ENCODE assay signal across 10 mouse cellular contexts in the genomic region with DNA sequence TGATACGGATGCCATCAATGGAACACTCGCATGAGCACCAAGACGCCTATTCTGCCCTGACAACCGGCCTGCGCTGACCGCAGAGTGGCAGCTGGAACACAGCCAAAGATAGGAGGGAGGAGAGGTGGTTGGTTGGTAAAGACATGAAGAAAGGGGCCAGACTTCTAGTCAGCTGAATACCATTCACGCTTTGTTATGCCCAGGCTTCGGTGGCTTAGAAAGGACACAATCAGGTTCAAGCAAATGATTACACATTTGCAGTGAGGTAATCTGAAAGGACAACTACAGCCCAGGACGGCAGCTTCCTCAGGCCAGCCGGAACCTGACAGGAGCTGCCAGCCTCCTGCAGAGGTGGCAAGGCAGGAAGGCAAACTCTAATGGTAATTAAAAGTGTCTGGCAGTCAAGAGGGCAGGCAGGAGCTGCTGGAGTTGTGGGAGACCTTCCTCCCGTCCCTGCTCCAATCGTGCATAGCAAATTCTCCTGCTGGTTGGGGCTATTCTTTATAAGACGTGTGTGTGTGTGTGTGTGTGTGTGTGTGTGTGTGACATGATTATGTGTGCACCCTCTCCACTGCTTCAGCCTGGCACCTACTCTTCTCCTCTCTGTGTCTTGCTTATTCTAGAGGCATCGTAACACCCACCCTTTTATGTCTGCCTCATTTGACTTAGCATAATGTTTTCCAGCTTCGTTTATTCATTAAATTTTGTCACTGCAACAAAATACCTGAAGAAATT.
DNase-seq lines count a peak whose midpoint lies in the region; ATAC-seq and TF ChIP-seq lines count a peak whose summit lies in the region.
"Had no signal": no experiment of that assay in that cellular context is flagged by ENCODE, and none has a peak within 500 bp of the region (broad histone marks: within the 10 kb centered on the region; RNA-seq: fewer than 3 reads in every experiment).

No protein-coding gene starts in this region.

- no peaks in the 10 kb centered on the region for H3K36me3 ChIP-seq in hindbrain, embryonic 16.5 days (ENCODE audit: control insufficient read depth, insufficient read depth, low read length)

- H3K9me3 ChIP-seq in hindbrain, embryonic 16.5 days (ENCODE audit: control insufficient read depth, low read length) = no peaks in the 10 kb centered on the region

- peak overlapping the region; percentile 31 for H3K4me2 ChIP-seq in hindbrain, embryonic 16.5 days (ENCODE audit: low read length)

- H3K27me3 ChIP-seq in cerebellum, adult 2 months (ENCODE audit: control insufficient read depth, insufficient read depth, low read length) = no peaks in the 10 kb centered on the region
- no peaks in the 10 kb centered on the region for H3K27me3 ChIP-seq in hindbrain, embryonic 16.5 days (replicated peaks; ENCODE audit: control insufficient read depth, insufficient read depth, low read length)

- 0 out of 2 replicates have a peak, but pooled peaks cover 4% of the 10 kb centered on the region for H3K4me1 ChIP-seq in cerebellum, adult 2 months (ENCODE audit: control insufficient read depth, insufficient read depth, low read length)
- H3K4me1 ChIP-seq in hindbrain, embryonic 16.5 days (ENCODE audit: control insufficient read depth, insufficient read depth, low read depth, low read length) = peaks cover 9% of the 10 kb centered on the region

- no peak overlapping the region for H3K4me3 ChIP-seq in cerebellum, adult 2 months (replicated peaks; ENCODE audit: insufficient read depth, low read depth, low read length)
- no peak overlapping the region for H3K4me3 ChIP-seq in hindbrain, embryonic 16.5 days (ENCODE audit: low read length)

- no peak overlapping the region for H3K27ac ChIP-seq in cerebellum, adult 2 months (ENCODE audit: insufficient read depth, low read length)
- peak overlapping the region; percentile 31 for H3K27ac ChIP-seq in hindbrain, embryonic 16.5 days (ENCODE audit: low read depth, low read length)
- H3K27ac ChIP-seq: macrophage had no signal

- WGBS in cerebellum, adult 2 months = 15% methylated on average over 15 of the region's 15 CpGs
- 17% methylated on average over 15 of the region's 15 CpGs for WGBS in hindbrain, embryonic 16.5 days

- TF ChIP-seq CTCF in cerebellum, adult 2 months (IDR thresholded peaks at IDR 0.05; ENCODE audit: borderline replicate concordance, insufficient read depth, low read depth, low read length) = no peak

- peak; percentile 22; the same call in 1 of the 2 replicates for ATAC-seq in common myeloid progenitor, adult 5-6 weeks (replicated peaks; ENCODE audit: low read depth, poor library complexity, severe bottlenecking)
- peak; percentile 83 for ATAC-seq in hindbrain, embryonic 16.5 days

- no peak for TF ChIP-seq POLR2A in cerebellum, adult 2 months (IDR thresholded peaks at IDR 0.05; ENCODE audit: borderline replicate concordance, insufficient read depth, low read length)

- H3K9ac ChIP-seq in hindbrain, embryonic 16.5 days (ENCODE audit: low read depth, low read length) = peak overlapping the region; percentile 11; the same call in 1 of the 2 replicates

- DNase-seq in cerebellum, adult 2 months = peak; percentile 12 to 18
- DNase-seq in cerebellum, adult 8-10 months = no peak
- DNase-seq in lung, postnatal 4 days = peak; percentile 11 to 24
- no peak for DNase-seq in frontal cortex, adult 2 months (ENCODE audit: extremely low spot score in 1 of 2, low spot score in 1 of 2)
- no peak for DNase-seq in left cerebral cortex, adult 8-10 months (ENCODE audit: low spot score in 2 of 2)
- DNase-seq in gastrocnemius, postnatal 25 days = no peak
- DNase-seq: B cell, adult 2 months had no signal

Comparison
In these comparisons a context has a peak if more than half of its experiments do, and no peak if none do; other contexts are left out.
1. DNase-seq: peak in cerebellum, adult 2 months (2 of 2) and lung, postnatal 4 days (2 of 2); none in cerebellum, adult 8-10 months (single experiment), frontal cortex, adult 2 months (0 of 2), left cerebral cortex, adult 8-10 months (0 of 2) and gastrocnemius, postnatal 25 days (single experiment).